ENCODE assay signal across 8 mouse cellular contexts in the genomic region with DNA sequence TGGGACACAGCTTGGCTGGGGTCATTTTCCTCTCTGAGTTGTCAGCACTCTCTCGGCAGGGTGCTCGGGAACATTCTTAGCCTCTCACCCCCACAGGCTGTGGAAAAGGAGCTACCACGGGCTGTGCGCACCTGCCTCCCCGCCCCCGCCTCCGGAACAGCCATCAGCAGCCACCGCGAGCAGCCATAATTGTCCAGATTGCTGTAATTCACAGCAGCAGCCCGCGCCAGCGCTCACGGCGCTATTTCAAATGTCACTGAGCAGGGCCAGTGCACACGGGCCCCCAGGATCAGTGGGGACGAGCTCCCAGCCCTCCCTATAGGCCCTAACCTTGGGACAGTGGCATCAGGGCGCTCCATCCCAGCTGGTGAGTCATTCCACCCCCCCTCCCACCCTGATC. TPM values are rescaled to one million over a fixed set of nuclear protein-coding genes. Genes with fewer than 3 reads are reported as not detected.
DNase-seq lines count a peak whose midpoint lies in the region; ATAC-seq and TF ChIP-seq lines count a peak whose summit lies in the region.

No protein-coding gene starts in this region.

- H3K4me1 ChIP-seq in forebrain, embryonic 15.5 days: peaks cover 30% of the 10 kb centered on the region
- peaks cover 5% of the 10 kb centered on the region for H3K4me1 ChIP-seq in heart, adult 2 months (ENCODE audit: control insufficient read depth, insufficient read depth, low read length)

- DNase-seq in left cerebral cortex, adult 11 months (ENCODE audit: low spot score): peak; percentile 34
- DNase-seq in left cerebral cortex, postnatal 10 days (ENCODE audit: extremely low spot score in 1 of 2, low spot score in 2 of 2): no peak
- peak; percentile 60 to 73 for DNase-seq in left cerebral cortex, postnatal 14 days (ENCODE audit: low spot score in 2 of 2)
- peak; percentile 62 for DNase-seq in right cerebral cortex, postnatal 14 days
- no peak for DNase-seq in gastrocnemius, postnatal 4 days (ENCODE audit: low spot score in 2 of 2)
- DNase-seq in heart, adult 2 months: no peak
- no peak for DNase-seq in spleen, adult 12 weeks (ENCODE audit: low spot score)

- no peak for TF ChIP-seq EP300 in heart, adult 2 months (IDR thresholded peaks at IDR 0.05; ENCODE audit: insufficient read depth, low read depth, low read length)

- no peak overlapping the region for H3K4me2 ChIP-seq in forebrain, embryonic 15.5 days (replicated peaks)

- peaks cover 20% of the 10 kb centered on the region for H3K36me3 ChIP-seq in forebrain, embryonic 15.5 days
- H3K36me3 ChIP-seq in heart, adult 2 months (ENCODE audit: control insufficient read depth, insufficient read depth, low read length): no peaks in the 10 kb centered on the region

- no peaks in the 10 kb centered on the region for H3K27me3 ChIP-seq in forebrain, embryonic 15.5 days
- H3K27me3 ChIP-seq in heart, adult 2 months (ENCODE audit: control insufficient read depth, insufficient read depth, low read length): no peaks in the 10 kb centered on the region

- no peak for TF ChIP-seq CTCF in heart, adult 2 months (IDR thresholded peaks at IDR 0.05)

- no peaks in the 10 kb centered on the region for H3K9me3 ChIP-seq in forebrain, embryonic 15.5 days

- no peak for TF ChIP-seq POLR2A in heart, adult 2 months (IDR thresholded peaks at IDR 0.05; ENCODE audit: insufficient read depth, low read depth, low read length)

- 50% methylated on average over 17 of the region's 17 CpGs for WGBS in forebrain, embryonic 15.5 days
- 77% methylated on average over 17 of the region's 17 CpGs for WGBS in heart, adult 2 months

- intact Hi-C loops in left cerebral cortex, postnatal 10 days (cut with DNase I): no loop called here
- intact Hi-C loops in left cerebral cortex, postnatal 14 days (cut with DNase I): no loop called here
- intact Hi-C loops in heart, adult 2 months (cut with DNase I): no loop called here

- no peak overlapping the region for H3K4me3 ChIP-seq in forebrain, embryonic 15.5 days
- no peak overlapping the region for H3K4me3 ChIP-seq in heart, adult 2 months

- H3K79me2 ChIP-seq in heart, adult 2 months (replicated peaks; ENCODE audit: control insufficient read depth, insufficient read depth, low read length): peaks cover 2% of the 10 kb centered on the region; the same call in 1 of the 2 replicates

- peak; percentile 51 for ATAC-seq in forebrain, embryonic 15.5 days (replicated peaks)

- H3K27ac ChIP-seq in forebrain, embryonic 15.5 days (replicated peaks): peak overlapping the region; percentile 77
- no peak overlapping the region for H3K27ac ChIP-seq in heart, adult 2 months

- no peak overlapping the region for H3K9ac ChIP-seq in forebrain, embryonic 15.5 days (replicated peaks)
- H3K9ac ChIP-seq in heart, adult 2 months (ENCODE audit: low read depth, low read length): no peak overlapping the region

RNA-seq across cellular contexts. Expression of a gene that starts 60.0 kb away (rescaled TPM):
- total RNA-seq in left cerebral cortex, postnatal 10 days (2021): 1 to 10 TPM; 1.4 to 1.5 TPM
- polyA plus RNA-seq in forebrain, embryonic 15.5 days (2015; fragmentation: Nextera tagmentation; extraction: Ambion mirVana): 2.5 and 2.8 TPM in 2 replicates
- total RNA-seq in left cerebral cortex, postnatal 14 days (2021): 1 to 10 TPM; 1.7 to 2.2 TPM
- 1 to 10 TPM; 2.0 to 2.3 TPM for total RNA-seq in gastrocnemius, postnatal 4 days (2021)
- total RNA-seq in heart, adult 2 months (2021): under 1 TPM; 0.13 to 0.39 TPM
- polyA plus RNA-seq in heart, adult 2 months (2012; rRNA removed): 0.78 and 0.85 TPM in 2 replicates

Comparison
In these comparisons a context has a peak if more than half of its experiments do, and no peak if none do; other contexts are left out.
1. DNase-seq: peak in left cerebral cortex, adult 11 months (single experiment), left cerebral cortex, postnatal 14 days (2 of 2) and right cerebral cortex, postnatal 14 days (single experiment); none in left cerebral cortex, postnatal 10 days (0 of 2), gastrocnemius, postnatal 4 days (0 of 2), heart, adult 2 months (0 of 2) and spleen, adult 12 weeks (single experiment).